Mouse (Mus musculus) layer of hippocampus, postnatal 14 days (tissue): ENCODE measurements at regions not wholly inside any gene's neighbourhood (a gene's known extent, or its start where the extent isn't known, plus 50 kb on each side); places are given as distances from the start of the nearest gene placed in this dataset.
A peak's percentile ranks its signal among the peaks of the same experiment; 100 is the strongest.

Experiments
- DNase-seq, 2 experiments: peaks; one replicate each; pipeline ENCODE4 v3.0.0; 2021 to 2022; ENCODE audit warnings: low spot score in 2 of 2, mixed read lengths in 1 of 2

DNA sequence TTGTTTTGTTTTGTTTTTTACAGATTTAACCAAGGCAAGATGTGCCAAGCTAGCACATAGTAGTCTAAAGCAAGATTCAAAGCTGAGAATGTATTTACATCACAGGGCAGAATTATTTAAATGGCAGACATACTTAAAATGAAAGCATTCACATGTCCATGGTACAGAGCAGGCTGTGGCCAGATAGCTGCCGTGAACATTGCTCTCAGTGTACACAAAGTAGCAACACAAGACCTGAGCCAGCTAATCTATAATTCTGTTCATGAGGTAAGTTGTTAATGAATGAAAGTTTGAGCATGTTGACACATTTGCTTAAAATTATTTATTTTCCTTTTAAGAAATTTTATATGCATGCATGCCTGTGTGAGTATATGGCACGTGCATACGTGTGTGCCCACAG lies 164.0 kb downstream of the Dyrk2 start:
- no peak for DNase-seq

DNA sequence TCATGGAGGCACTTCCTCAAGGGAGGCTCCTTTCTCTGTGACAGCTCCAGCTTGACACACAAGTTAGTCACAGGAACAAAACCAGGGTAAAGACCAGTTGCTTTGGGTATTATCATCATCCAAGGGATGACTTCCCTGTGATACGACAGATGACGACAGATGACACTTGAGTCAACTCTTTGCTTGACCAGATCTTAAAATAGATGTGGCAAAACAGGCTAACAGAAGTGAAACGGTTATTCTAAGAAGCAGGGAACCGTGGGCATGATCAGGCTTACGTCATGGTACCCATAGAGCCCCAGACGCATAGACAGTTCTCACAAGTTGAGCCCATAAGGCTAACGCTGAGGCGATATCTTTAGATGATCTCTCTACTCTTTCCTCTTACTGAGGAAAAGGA lies 160.3 kb downstream of the Dyrk2 start:
- DNase-seq, result no peak

DNA sequence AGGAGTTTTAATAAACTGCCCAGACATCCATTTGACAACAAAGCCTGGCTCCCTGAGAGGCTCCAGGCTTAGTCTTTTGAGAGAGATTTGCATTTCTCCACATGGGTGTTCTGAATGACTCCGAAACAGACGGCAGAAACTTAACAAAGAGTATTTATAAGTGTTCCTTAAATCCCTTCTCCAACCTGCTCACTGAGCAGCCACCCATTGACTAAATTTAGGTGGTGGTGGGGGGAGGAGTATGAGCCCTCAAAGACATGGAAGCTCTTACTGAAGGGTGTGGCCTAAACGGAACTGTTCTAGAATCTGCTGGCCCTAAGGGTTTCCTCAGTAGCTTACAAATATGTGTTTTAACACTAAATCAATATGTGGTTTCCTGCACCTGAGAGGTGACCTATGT lies 158.5 kb downstream of the Dyrk2 start:
- peak in 1 of 2 experiments; percentile 13 for DNase-seq

- DNase-seq, result no peak
Measured at GRCm38 (mm10) chr10:118711951-118712350, 158.1 kb downstream of the Dyrk2 start.

DNA sequence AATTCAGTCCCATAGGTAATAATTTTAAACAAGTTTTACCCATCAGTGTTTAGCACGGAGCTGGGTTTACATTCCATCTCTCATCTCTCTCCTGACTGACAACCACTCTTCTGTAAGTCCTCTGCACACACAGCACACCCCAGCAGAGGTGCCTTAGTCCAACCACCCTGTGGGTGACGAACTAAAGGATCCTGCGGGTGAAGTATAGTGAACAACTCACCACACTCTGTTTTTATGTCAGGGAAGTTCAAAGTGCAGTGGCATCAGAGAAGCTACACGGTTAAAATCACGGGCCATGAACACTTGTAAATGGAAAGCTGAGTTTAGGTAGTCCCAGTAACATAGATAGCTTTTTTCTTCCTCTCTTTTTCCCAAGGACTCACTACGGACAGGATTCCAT lies 157.1 kb downstream of the Dyrk2 start:
- no peak for DNase-seq

- DNase-seq, result no peak
Measured at GRCm38 (mm10) chr10:118714179-118714581, 155.8 kb downstream of the Dyrk2 start.

DNA sequence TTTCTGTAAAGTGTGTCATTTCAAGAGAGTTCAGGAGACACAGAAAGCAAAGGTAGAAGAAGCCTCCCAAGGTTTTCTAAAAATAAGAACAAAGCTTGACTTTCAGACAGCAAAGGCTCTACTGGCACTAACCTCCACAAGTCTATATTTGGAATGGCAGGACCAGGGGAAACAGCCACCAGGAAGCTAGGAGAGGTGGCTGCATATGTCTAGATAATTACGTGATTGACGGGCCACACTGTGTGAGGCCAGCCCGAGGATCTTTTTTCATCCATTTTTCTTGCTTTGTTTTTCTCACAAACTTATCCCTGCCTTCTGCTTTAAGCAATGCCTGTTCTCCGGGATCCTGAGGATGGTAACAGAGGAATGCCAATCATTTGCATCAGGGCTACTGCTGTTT lies 155.4 kb downstream of the Dyrk2 start:
- DNase-seq, result no peak

DNA sequence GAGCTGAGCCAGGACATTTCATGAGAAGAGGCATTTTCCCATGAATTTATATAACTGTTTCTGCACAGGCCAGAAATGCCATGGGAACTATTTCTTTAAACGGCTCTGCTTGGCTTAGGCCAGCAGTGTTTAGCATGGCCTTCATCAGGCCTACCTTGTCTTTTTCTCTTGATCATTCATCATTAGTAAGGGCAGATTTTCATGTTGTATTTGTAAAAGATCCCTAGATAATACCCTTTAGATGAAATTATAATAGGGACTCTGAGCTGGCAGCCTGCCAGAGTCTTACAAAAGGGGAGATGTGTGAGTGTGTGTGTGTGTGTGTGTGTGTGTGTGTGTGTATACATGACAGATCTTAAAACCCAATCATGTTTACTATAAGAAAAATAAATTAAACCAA lies 149.4 kb downstream of the Dyrk2 start:
- DNase-seq, result no peak

- DNase-seq, result peak in 1 of 2 experiments; percentile 26
Measured at GRCm38 (mm10) chr10:118722132-118722551, 147.9 kb downstream of the Dyrk2 start.

DNA sequence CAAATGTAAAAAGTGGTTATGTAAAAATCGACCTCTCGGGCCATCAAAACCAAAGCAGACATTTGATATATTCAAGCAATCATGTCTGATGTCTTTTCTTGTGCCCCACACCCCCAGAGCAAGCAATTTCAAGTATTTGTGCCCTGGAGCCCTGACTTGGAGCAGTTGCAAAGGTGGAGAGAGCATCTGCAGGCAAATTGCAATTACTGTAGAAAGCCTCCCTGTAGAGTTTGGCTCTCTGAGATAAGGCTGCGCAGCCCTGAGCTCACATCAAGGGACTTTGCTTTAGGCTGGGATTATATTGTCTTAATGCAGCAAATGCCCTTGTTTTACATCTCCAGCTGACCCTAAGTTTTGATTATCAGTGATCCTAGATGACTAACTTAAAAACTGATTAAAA lies 147.3 kb downstream of the Dyrk2 start:
- no peak for DNase-seq

DNA sequence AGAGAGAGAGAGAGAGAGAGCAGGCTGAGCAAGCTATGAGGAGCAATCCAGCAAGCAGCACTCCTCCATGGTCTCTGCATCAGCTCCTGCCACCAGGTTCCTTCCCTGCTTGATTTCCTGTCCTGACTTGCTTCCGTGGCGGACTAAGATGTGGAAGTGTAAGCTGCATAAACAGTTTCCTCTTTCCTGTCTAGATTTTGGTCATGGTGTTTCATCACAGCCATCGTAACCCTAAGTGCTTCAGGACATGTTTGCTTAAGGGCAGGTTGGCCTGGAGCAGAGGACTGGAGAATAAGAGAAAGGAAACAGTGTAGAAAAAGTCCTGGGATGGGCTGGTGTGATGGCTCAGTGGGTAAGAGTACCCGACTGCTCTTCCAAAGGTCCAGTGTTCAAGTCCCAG lies 133.9 kb downstream of the Dyrk2 start:
- DNase-seq, result no peak

DNA sequence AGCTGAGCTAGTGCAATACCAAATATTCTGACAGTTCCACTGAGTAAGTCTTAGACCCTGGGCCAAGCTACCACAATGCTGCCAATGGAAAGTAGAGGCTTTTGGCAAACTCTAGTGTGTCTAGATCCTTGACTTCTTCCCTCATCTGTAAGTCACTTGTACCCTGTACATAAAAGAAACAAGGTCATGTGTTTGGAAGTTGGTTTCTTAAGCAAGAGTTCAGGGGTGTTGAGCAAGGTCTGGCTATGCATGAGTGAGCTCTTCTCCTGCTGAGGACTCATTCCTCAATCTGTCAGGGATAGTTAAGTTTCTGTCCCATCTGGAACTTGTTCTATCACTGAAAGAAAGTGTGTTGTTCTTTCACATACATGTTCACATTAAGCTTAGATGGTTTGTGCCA lies 132.9 kb downstream of the Dyrk2 start:
- DNase-seq, result no peak

GRCm38 (mm10) chr10:118739849-118740481 lies 130.0 kb downstream of the Dyrk2 start:
- DNase-seq, result peak in 1 of 2 experiments; percentile 8

DNA sequence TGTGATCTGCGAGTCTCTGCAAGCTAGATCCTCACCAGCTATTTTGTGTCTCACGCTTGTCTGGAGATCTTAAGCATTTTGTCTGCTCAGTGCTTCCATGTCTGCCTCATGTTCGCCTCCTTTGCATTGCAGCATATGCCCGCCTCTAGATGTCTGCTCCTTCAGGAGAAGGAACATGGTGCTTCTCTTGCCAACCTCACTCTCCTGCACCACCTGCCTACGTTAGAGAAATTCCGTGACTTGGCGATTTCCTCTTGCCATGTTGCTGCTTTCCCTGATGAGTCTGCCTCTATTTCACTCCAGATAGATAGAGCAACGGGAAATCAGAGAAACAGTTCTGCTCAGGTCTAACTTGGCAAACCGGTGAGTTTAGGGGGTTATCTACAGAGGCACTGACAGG lies 126.2 kb downstream of the Dyrk2 start:
- peak in 1 of 2 experiments; percentile 8 for DNase-seq

GRCm38 (mm10) chr10:118746719-118747395 lies 123.2 kb downstream of the Dyrk2 start:
- DNase-seq, result no peak

DNA sequence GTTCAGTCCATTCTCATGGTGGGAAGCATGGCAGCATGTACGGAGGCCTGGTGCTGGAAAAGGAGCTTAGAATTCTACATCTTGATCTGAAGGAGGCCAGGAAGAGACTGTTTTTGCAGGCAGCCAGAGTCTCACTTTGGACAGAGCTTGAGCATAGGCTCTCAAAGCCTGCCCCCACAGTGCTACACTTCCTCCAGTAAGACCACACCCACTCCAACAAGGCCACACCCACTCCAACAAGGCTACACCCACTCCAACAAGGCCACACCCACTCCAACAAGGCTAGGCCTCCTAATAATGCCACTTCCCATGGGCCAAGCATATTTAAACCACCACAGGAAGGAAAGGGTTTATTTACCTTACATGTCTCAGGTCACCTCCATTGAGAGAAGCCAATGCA lies 121.0 kb downstream of the Dyrk2 start:
- DNase-seq, result no peak

DNA sequence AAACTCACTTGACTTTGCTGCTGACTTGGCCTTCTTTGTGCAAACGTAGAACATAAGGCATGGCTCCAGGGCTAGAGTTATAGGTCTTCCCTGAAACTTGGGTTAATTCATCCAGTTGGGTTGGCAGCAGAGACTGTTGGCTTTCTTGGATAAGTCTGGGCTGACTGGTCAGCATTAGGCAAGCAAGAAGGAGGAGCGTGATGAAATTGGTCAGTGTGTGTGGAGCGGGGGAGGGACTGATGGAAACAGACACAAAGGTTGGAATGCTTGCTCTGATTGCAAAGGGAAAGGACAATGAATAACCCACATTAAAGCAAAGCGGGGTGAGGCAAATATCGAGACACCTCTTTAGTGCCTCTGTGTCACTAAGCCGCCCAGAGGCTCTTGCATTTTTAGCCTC lies 120.3 kb downstream of the Dyrk2 start:
- no peak for DNase-seq

GRCm38 (mm10) chr10:118751110-118751509 lies 118.9 kb downstream of the Dyrk2 start:
- no peak for DNase-seq

DNA sequence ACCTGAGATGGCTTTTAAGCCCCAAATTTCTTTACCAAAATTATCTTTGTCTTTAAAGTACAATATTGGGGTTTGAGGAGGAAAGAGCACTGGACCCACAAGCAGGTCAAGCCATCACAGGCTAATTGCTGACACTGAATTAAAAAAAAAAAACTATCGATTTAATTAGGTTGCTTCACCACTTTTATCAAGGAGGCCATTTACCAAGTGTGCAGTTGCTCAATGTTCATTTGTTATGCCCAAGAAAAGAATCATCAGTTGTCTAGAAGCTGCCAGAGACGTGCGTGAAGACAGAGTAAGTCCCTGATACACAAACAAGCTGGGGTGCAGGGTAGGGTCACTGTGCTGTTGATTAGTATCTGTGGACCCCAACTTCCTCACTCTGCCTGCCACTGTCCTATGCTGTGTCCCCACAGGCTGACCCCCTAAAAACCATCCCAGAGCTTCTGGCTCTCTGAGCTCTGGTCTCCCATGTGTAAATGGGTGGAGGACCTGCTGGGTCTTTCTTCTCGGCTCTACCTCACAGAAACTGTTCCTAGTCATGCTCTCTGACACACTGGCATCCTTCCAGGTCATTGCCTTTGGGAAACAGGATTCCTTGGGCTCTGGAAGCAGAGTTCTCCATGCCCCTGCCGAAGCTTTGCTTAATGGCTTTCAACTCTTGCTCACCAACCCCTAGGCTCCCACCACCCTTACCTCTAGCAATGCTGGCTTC lies 116.8 kb downstream of the Dyrk2 start:
- DNase-seq, result no peak

GRCm38 (mm10) chr10:118754791-118755190 lies 115.2 kb downstream of the Dyrk2 start:
- no peak for DNase-seq

GRCm38 (mm10) chr10:118758825-118759471 lies 111.1 kb downstream of the Dyrk2 start:
- peak in 1 of 2 experiments; percentile 47 for DNase-seq

GRCm38 (mm10) chr10:118760441-118760840 lies 109.6 kb downstream of the Dyrk2 start:
- DNase-seq, result no peak
